Mouse (Mus musculus) embryonic fibroblast, embryonic 13.5 days (primary cell): ENCODE results near the gene Gm9970.
A peak's percentile ranks its signal among the peaks of the same experiment; 100 is the strongest.

Source experiments
- CTCF ChIP-seq: IDR thresholded peaks from 2 replicates; pipeline ENCODE4 v1.5.1; 2011; ENCODE audit warnings: mild to moderate bottlenecking, control low read depth, low read length, moderate library complexity, borderline replicate concordance; ENCODE audit not compliant: insufficient read depth
- POLR2A ChIP-seq: IDR thresholded peaks from 2 replicates; pipeline ENCODE4 v1.6.1; 2011; ENCODE audit warnings: low read depth, mild to moderate bottlenecking, control low read depth, low read length, moderate library complexity

DNA sequence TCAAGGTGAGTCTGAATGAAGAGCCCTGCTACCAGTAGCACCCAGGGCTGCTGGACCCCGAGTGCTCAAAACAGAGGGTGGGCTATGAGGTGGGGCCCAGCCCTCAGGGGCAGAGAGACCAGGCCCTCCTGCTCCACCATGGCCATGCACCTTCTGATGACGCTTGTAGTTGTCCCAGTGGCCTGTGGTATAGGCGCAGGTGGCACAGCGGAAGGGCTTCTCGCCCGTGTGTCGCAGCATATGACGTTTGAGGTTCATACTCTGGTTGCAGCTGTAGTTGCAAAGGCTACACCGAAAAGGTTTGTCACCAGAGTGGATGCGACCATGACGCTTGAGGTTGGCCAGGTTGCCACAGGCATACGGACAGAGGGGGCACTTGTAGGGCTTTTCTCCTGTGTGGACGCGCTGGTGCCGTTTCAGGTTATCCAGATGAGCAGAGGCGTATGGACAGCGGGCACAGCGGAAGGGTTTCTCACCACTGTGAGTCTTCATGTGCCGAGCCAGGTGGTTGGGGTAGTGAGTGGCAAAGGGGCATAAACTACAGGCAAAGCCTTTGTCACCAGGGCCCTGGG is 41.6 kb downstream of the Gm9970 start:
- no peak for TF ChIP-seq CTCF
- peak; percentile 42 for TF ChIP-seq POLR2A
